Mouse (Mus musculus): ENCODE measurements at regions not wholly inside any gene's neighbourhood (a gene's known extent, or its start where the extent isn't known, plus 50 kb on each side); places are given as distances from the start of the nearest gene placed in this dataset.

DNA sequence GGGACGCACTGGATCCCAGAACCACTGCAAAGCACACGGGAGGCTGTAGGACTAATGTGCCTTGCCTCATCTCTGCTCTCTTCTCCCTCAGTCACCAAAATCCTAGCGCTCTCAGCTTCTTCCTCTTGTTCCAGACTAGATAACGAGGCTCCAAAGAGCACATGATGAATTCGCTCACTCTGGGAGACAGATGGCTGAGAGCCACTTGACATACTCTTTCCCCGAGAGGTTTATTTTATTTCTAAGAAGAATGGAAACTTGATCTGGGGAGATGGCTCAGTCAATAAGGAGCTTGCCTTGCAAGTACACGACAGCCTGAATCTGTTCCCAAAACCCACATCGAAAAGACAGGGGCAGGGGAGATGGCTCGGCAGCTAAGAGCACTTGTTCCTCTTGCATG is 179.2 kb downstream of the Tle3 start:
- TF ChIP-seq MAFK (IDR thresholded peaks at IDR 0.05; ENCODE audit: insufficient read depth, low read depth, low read length): no peak
- no peak for TF ChIP-seq HCFC1 (IDR thresholded peaks at IDR 0.05; ENCODE audit: borderline replicate concordance, insufficient read depth, low read length)
- no peak for TF ChIP-seq ZNF384 (IDR thresholded peaks at IDR 0.05; ENCODE audit: low read depth, low read length)
- no peak for TF ChIP-seq CHD2 (IDR thresholded peaks at IDR 0.05; ENCODE audit: low read depth, low read length)
- no peak for TF ChIP-seq ZC3H11A (IDR thresholded peaks at IDR 0.05; ENCODE audit: borderline replicate concordance, low read depth, low read length)
